Mouse (Mus musculus) thymus, adult 2 months (tissue): ENCODE measurements around the gene Smim23. TPM values are rescaled to one million over a fixed set of nuclear protein-coding genes. Genes with fewer than 3 reads are reported as not detected.

Experiments used
- DNase-seq: peaks from one replicate; pipeline ENCODE4 v3.0.0; 2021
- H3K27ac ChIP-seq: fragments of 200-500 bp; 2 replicates; pipeline ENCODE4 v1.5.1; 2012; ENCODE audit warnings: low read length, control low read depth; ENCODE audit not compliant: control insufficient read depth, insufficient read depth
- H3K27me3 ChIP-seq: fragments of 200-500 bp; 2 replicates; pipeline ENCODE4 v1.6.1; 2012; ENCODE audit warnings: mild to moderate bottlenecking, low read length, moderate library complexity, mixed read lengths; ENCODE audit not compliant: control insufficient read depth, insufficient read depth
- H3K36me3 ChIP-seq: fragments of 200-500 bp; 2 replicates; pipeline ENCODE4 v1.6.1; 2012; ENCODE audit warnings: mild to moderate bottlenecking, low read length, moderate library complexity; ENCODE audit not compliant: control insufficient read depth, insufficient read depth
- H3K4me1 ChIP-seq: fragments of 200-500 bp; replicated peaks from 2 replicates; pipeline ENCODE4 v1.6.1; 2012; ENCODE audit warnings: low read length; ENCODE audit not compliant: control insufficient read depth, insufficient read depth
- H3K4me3 ChIP-seq: fragments of 200-500 bp; 2 replicates; pipeline ENCODE4 v1.5.1; 2012; ENCODE audit warnings: mild to moderate bottlenecking, low read length, control low read depth, moderate library complexity; ENCODE audit not compliant: control insufficient read depth, insufficient read depth
- CTCF ChIP-seq: fragments of 200-500 bp; IDR thresholded peaks from 2 replicates; pipeline ENCODE4 v1.5.1; 2012; ENCODE audit warnings: mild to moderate bottlenecking, control low read depth, low read length, moderate library complexity, borderline replicate concordance; ENCODE audit not compliant: control insufficient read depth, poor library complexity, insufficient read depth; ENCODE audit errors: extremely low read depth
- POLR2A ChIP-seq: fragments of 200-500 bp; IDR thresholded peaks from 2 replicates; pipeline ENCODE4 v1.6.1; 2012; ENCODE audit warnings: mild to moderate bottlenecking, low read length, control low read depth, moderate library complexity; ENCODE audit not compliant: control insufficient read depth, poor library complexity, insufficient read depth; ENCODE audit errors: extremely low read depth
- WGBS: fragments of 180-500 bp; shearing (Covaris S2); methylation state at CpG from one replicate; pipeline ENCODE4 v1.1.7; 2018; 5-methylcytosine and 5-hydroxymethylcytosine counted together
- polyA plus RNA-seq: library from polyadenylated mRNA; depleted of rRNA; stranded (reverse); fragments of >200 nt; gene quantifications from 2 replicates; pipeline ENCODE4 v1.2.3, GENCODE M21; 2012

Smim23 gene
- polyA plus RNA-seq, 1 experiment = not detected

- DNase-seq = no peak
- WGBS = 67% methylated on average over 8 of the region's 8 CpGs
- no peaks in the 10 kb centered on the region for H3K4me1 ChIP-seq
These were observed 10.6 kb upstream of the Smim23 start for GRCm38 (mm10) chr11:32835022-32835421.

GRCm38 (mm10) chr11:32834367-32834918 lies 10.0 kb upstream of the Smim23 start:
- no peak overlapping the region for H3K27ac ChIP-seq
- no peak for TF ChIP-seq CTCF
- no peak for TF ChIP-seq POLR2A
- no peaks in the 10 kb centered on the region for H3K27me3 ChIP-seq
- no peak overlapping the region for H3K4me3 ChIP-seq
- no peaks in the 10 kb centered on the region for H3K4me1 ChIP-seq
- 63% methylated on average over 13 of the region's 13 CpGs for WGBS
- H3K36me3 ChIP-seq = no peaks in the 10 kb centered on the region
- DNase-seq = no peak

More at GRCm38 (mm10) chr11:32835022-32835421, 10.6 kb upstream of the Smim23 start:
- Histone ChIP-seq H3K27ac (no peak overlapping the region), H3K36me3 (no peaks in the 10 kb centered on the region), H3K4me3 (no peak overlapping the region), H3K27me3 (no peaks in the 10 kb centered on the region)
- TF ChIP-seq POLR2A (no peak), CTCF (no peak)

GRCm38 (mm10) chr11:32817566-32817965 lies 6.8 kb downstream of the Smim23 start:
- no peak for DNase-seq
- H3K27me3 ChIP-seq = no peaks in the 10 kb centered on the region
- no peak overlapping the region for H3K27ac ChIP-seq
- TF ChIP-seq CTCF = no peak
- 94% methylated on average over 12 of the region's 12 CpGs for WGBS
- H3K4me3 ChIP-seq = no peak overlapping the region
- no peaks in the 10 kb centered on the region for H3K36me3 ChIP-seq
- no peaks in the 10 kb centered on the region for H3K4me1 ChIP-seq

GRCm38 (mm10) chr11:32814286-32814685 lies 10.1 kb downstream of the Smim23 start:
- Histone ChIP-seq H3K27me3 (no peaks in the 10 kb centered on the region), H3K4me1 (no peaks in the 10 kb centered on the region), H3K27ac (no peak overlapping the region), H3K36me3 (no peaks in the 10 kb centered on the region), H3K4me3 (no peak overlapping the region)
- TF ChIP-seq CTCF (no peak), POLR2A (no peak)
- 91% methylated on average over 8 of the region's 8 CpGs for WGBS
- DNase-seq = no peak

- DNase-seq = no peak
- Histone ChIP-seq H3K4me1 (no peaks in the 10 kb centered on the region), H3K4me3 (no peak overlapping the region), H3K27me3 (no peaks in the 10 kb centered on the region), H3K27ac (no peak overlapping the region), H3K36me3 (no peaks in the 10 kb centered on the region)
- 81% methylated on average over 1 of the region's 1 CpGs for WGBS
- TF ChIP-seq CTCF (no peak), POLR2A (no peak)
These were observed 15.3 kb downstream of the Smim23 start for GRCm38 (mm10) chr11:32809091-32809490.

- H3K36me3 ChIP-seq = no peaks in the 10 kb centered on the region
- no peaks in the 10 kb centered on the region for H3K4me1 ChIP-seq
- H3K4me3 ChIP-seq = no peak overlapping the region
- WGBS = 13% methylated on average over 2 of the region's 2 CpGs
- H3K27ac ChIP-seq = no peak overlapping the region
- TF ChIP-seq CTCF = no peak
- no peak for TF ChIP-seq POLR2A
- H3K27me3 ChIP-seq = no peaks in the 10 kb centered on the region
- DNase-seq = peak; percentile 37
These were observed 18.4 kb downstream of the Smim23 start for GRCm38 (mm10) chr11:32805958-32806357.

- no peak overlapping the region for H3K4me3 ChIP-seq
- 84% methylated on average over 4 of the region's 4 CpGs for WGBS
- no peaks in the 10 kb centered on the region for H3K27me3 ChIP-seq
- no peak overlapping the region for H3K27ac ChIP-seq
- TF ChIP-seq CTCF = no peak
- TF ChIP-seq POLR2A = no peak
- H3K36me3 ChIP-seq = no peaks in the 10 kb centered on the region
- no peaks in the 10 kb centered on the region for H3K4me1 ChIP-seq
- DNase-seq = no peak
These were observed 20.7 kb downstream of the Smim23 start for GRCm38 (mm10) chr11:32803658-32804057.
